Mouse (Mus musculus) MEL (cell line): ENCODE results near the gene Zfand2a. TPM values are rescaled to one million over a fixed set of nuclear protein-coding genes. Genes with fewer than 3 reads are reported as not detected.

ENCODE experiments used
- DNase-seq: peaks from one replicate; pipeline ENCODE4 v3.0.0; 2011; ENCODE audit warnings: low read depth, low spot score
- H3K27ac ChIP-seq: 2 replicates; pipeline ENCODE4 v1.5.1; 2012; ENCODE audit warnings: low read depth, mild to moderate bottlenecking, control low read depth, low read length, moderate library complexity; ENCODE audit not compliant: control insufficient read depth
- H3K27me3 ChIP-seq, 2 experiments: fragments of 150-350 bp in 1 of 2; sonication (generic) in 1 of 2; 2 replicates each; pipeline ENCODE4 v1.6.1; 2012; ENCODE audit warnings: low read length in 2 of 2, mild to moderate bottlenecking in 2 of 2, improper control_type of control experiment in 1 of 2, moderate library complexity in 1 of 2; ENCODE audit not compliant: insufficient read depth in 2 of 2, control insufficient read depth in 1 of 2
- H3K36me3 ChIP-seq, 2 experiments: 2 replicates each; pipeline ENCODE4 v1.6.1; 2012 to 2014; ENCODE audit warnings: low read length in 2 of 2, improper control_type of control experiment in 1 of 2, inconsistent platforms in 1 of 2, mild to moderate bottlenecking in 1 of 2; ENCODE audit not compliant: insufficient read depth in 2 of 2, control insufficient read depth in 1 of 2
- H3K4me1 ChIP-seq, 2 experiments: fragments of 150-350 bp in 1 of 2; sonication (generic) in 1 of 2; 2 replicates each; pipeline ENCODE4 v1.6.1; 2012; ENCODE audit warnings: low read length in 2 of 2, improper control_type of control experiment in 1 of 2, mild to moderate bottlenecking in 1 of 2; ENCODE audit not compliant: insufficient read depth in 2 of 2, control insufficient read depth in 1 of 2
- H3K4me3 ChIP-seq, 2 experiments: fragments of 150-350 bp in 1 of 2; sonication (generic) in 1 of 2; 2 replicates each; pipeline ENCODE4 v1.5.1; 2012; ENCODE audit warnings: low read depth in 2 of 2, low read length in 2 of 2, mild to moderate bottlenecking in 2 of 2, moderate library complexity in 2 of 2, control low read depth in 1 of 2, improper control_type of control experiment in 1 of 2; ENCODE audit not compliant: control insufficient read depth in 1 of 2, insufficient read depth in 1 of 2
- H3K79me2 ChIP-seq: 2 replicates; pipeline ENCODE4 v1.6.1; 2012; ENCODE audit warnings: mild to moderate bottlenecking, low read length, moderate library complexity; ENCODE audit not compliant: control insufficient read depth, poor library complexity, insufficient read depth
- H3K9ac ChIP-seq: 2 replicates; pipeline ENCODE4 v1.6.1; 2012; ENCODE audit warnings: low read depth, mild to moderate bottlenecking, control low read depth, low read length, moderate library complexity; ENCODE audit not compliant: control insufficient read depth, poor library complexity, severe bottlenecking
- H3K9me3 ChIP-seq: fragments of 150-350 bp; sonication (generic); replicated peaks from 2 replicates; pipeline ENCODE4 v1.6.1; 2012; ENCODE audit warnings: mild to moderate bottlenecking, low read length, improper control_type of control experiment, moderate library complexity; ENCODE audit not compliant: insufficient read depth
- BHLHE40 ChIP-seq: IDR thresholded peaks from 2 replicates; pipeline ENCODE4 v1.6.1; 2012; ENCODE audit warnings: low read depth, mild to moderate bottlenecking, inconsistent platforms, low read length, improper control_type of control experiment, borderline replicate concordance
- CHD2 ChIP-seq: IDR thresholded peaks from 2 replicates; pipeline ENCODE4 v1.6.1; 2011; ENCODE audit warnings: low read length, improper control_type of control experiment
- CTCF ChIP-seq, 3 experiments: IDR thresholded peaks in 2 of 3; conservative IDR thresholded peaks in 1 of 3; 2 replicates each; pipeline ENCODE4 v1.5.1; 2011 to 2012; ENCODE audit warnings: low read length in 3 of 3, low read depth in 2 of 3, mild to moderate bottlenecking in 2 of 3, improper control_type of control experiment in 1 of 3, inconsistent platforms in 1 of 3, mixed read lengths in 1 of 3, moderate library complexity in 1 of 3; ENCODE audit not compliant: control insufficient read depth in 1 of 3, insufficient read depth in 1 of 3, poor library complexity in 1 of 3, severe bottlenecking in 1 of 3
- E2F4 ChIP-seq: IDR thresholded peaks from 2 replicates; pipeline ENCODE4 v1.6.1; 2011; ENCODE audit warnings: low read depth, low read length, improper control_type of control experiment, borderline replicate concordance
- EP300 ChIP-seq, 2 experiments: IDR thresholded peaks; 2 replicates each; pipeline ENCODE4 v1.6.1; 2011; ENCODE audit warnings: improper control_type of control experiment in 2 of 2, low read length in 2 of 2, low read depth in 1 of 2, mild to moderate bottlenecking in 1 of 2
- ETS1 ChIP-seq: IDR thresholded peaks from 2 replicates; pipeline ENCODE4 v1.6.1; 2012; ENCODE audit warnings: low read depth, mild to moderate bottlenecking, inconsistent platforms, low read length, improper control_type of control experiment, moderate library complexity
- GABPA ChIP-seq: IDR thresholded peaks from 2 replicates; pipeline ENCODE4 v1.6.1; 2012; ENCODE audit warnings: low read depth, mild to moderate bottlenecking, inconsistent platforms, low read length, improper control_type of control experiment, moderate library complexity
- MAFK ChIP-seq: IDR thresholded peaks from 2 replicates; pipeline ENCODE4 v1.6.1; 2011; ENCODE audit warnings: low read depth, mild to moderate bottlenecking, low read length, improper control_type of control experiment, borderline replicate concordance
- MXI1 ChIP-seq: IDR thresholded peaks from 2 replicates; pipeline ENCODE4 v1.6.1; 2011; ENCODE audit warnings: mild to moderate bottlenecking, low read depth, low read length, improper control_type of control experiment
- NELFE ChIP-seq: IDR thresholded peaks from 2 replicates; pipeline ENCODE4 v1.6.1; 2011; ENCODE audit warnings: low read depth, low read length, improper control_type of control experiment
- NRF1 ChIP-seq: IDR thresholded peaks from 2 replicates; pipeline ENCODE4 v1.6.1; 2014; ENCODE audit warnings: low read depth, mild to moderate bottlenecking, inconsistent platforms, low read length, improper control_type of control experiment, moderate library complexity; ENCODE audit not compliant: poor library complexity, insufficient read depth, severe bottlenecking
- POLR2A ChIP-seq, 2 experiments: IDR thresholded peaks; 2 replicates each; pipeline ENCODE4 v1.6.1; 2011 to 2012; ENCODE audit warnings: low read length in 2 of 2, mild to moderate bottlenecking in 2 of 2, control low read depth in 1 of 2, improper control_type of control experiment in 1 of 2, low read depth in 1 of 2, moderate library complexity in 1 of 2; ENCODE audit not compliant: control insufficient read depth in 1 of 2, insufficient read depth in 1 of 2, poor library complexity in 1 of 2
- POLR2AphosphoS2 ChIP-seq: IDR thresholded peaks from 2 replicates; pipeline ENCODE4 v1.6.1; 2011; ENCODE audit warnings: low read length, improper control_type of control experiment
- SMC3 ChIP-seq: IDR thresholded peaks from 2 replicates; pipeline ENCODE4 v1.6.1; 2011; ENCODE audit warnings: low read depth, low read length, improper control_type of control experiment
- TAL1 ChIP-seq: IDR thresholded peaks from 2 replicates; pipeline ENCODE4 v1.6.1; 2012; ENCODE audit warnings: mild to moderate bottlenecking, inconsistent platforms, low read length, moderate library complexity, mixed read lengths
- TBP ChIP-seq: IDR thresholded peaks from 2 replicates; pipeline ENCODE4 v1.8.0; 2011; ENCODE audit warnings: low read depth, low read length, improper control_type of control experiment
- TCF12 ChIP-seq: IDR thresholded peaks from 2 replicates; pipeline ENCODE4 v1.6.1; 2014; ENCODE audit warnings: low read depth, mild to moderate bottlenecking, inconsistent platforms, low read length, improper control_type of control experiment, moderate library complexity
- UBTF ChIP-seq: IDR thresholded peaks from 2 replicates; pipeline ENCODE4 v1.6.1; 2012; ENCODE audit warnings: low read depth, mild to moderate bottlenecking, inconsistent platforms, low read length, improper control_type of control experiment, moderate library complexity, borderline replicate concordance; ENCODE audit not compliant: insufficient read depth
- USF1 ChIP-seq: IDR thresholded peaks from 2 replicates; pipeline ENCODE4 v1.6.1; 2014; ENCODE audit warnings: low read depth, mild to moderate bottlenecking, inconsistent platforms, low read length, improper control_type of control experiment, moderate library complexity
- USF2 ChIP-seq, 2 experiments: IDR thresholded peaks; 2 replicates each; pipeline ENCODE4 v1.6.1; 2011 to 2012; ENCODE audit warnings: improper control_type of control experiment in 2 of 2, low read length in 2 of 2, borderline replicate concordance in 1 of 2, inconsistent platforms in 1 of 2, low read depth in 1 of 2, mild to moderate bottlenecking in 1 of 2; ENCODE audit not compliant: insufficient read depth in 1 of 2
- ZMIZ1 ChIP-seq: IDR thresholded peaks from 2 replicates; pipeline ENCODE4 v1.6.1; 2012; ENCODE audit warnings: low read depth, mild to moderate bottlenecking, inconsistent platforms, low read length, improper control_type of control experiment, moderate library complexity
- ZNF384 ChIP-seq: IDR thresholded peaks from 2 replicates; pipeline ENCODE4 v1.6.1; 2012; ENCODE audit warnings: low read depth, mild to moderate bottlenecking, inconsistent platforms, low read length, improper control_type of control experiment
- polyA plus RNA-seq, 2 experiments: library from polyadenylated mRNA; stranded (reverse) in 1 of 2; unstranded in 1 of 2; fragments of >175 nt in 1 of 2; fragments of >200 nt in 1 of 2; gene quantifications; 2 replicates each; pipeline versions ENCODE4 v1.2.1 to v1.2.4; 2012; ENCODE audit warnings: low replicate concordance in 2 of 2, low read depth in 1 of 2; ENCODE audit not compliant: insufficient read length in 2 of 2, insufficient read depth in 1 of 2, missing spikeins in 1 of 2
- total RNA-seq: library from RNA; depleted of rRNA; stranded (reverse); fragments of 300-350 nt; gene quantifications from 2 replicates; pipeline ENCODE4 v1.2.3, GENCODE M21; 2012

Gene Zfand2a
- total and polyA plus RNA-seq, 3 experiments = 13.8 to 15.3 TPM; not detected in 1

DNA sequence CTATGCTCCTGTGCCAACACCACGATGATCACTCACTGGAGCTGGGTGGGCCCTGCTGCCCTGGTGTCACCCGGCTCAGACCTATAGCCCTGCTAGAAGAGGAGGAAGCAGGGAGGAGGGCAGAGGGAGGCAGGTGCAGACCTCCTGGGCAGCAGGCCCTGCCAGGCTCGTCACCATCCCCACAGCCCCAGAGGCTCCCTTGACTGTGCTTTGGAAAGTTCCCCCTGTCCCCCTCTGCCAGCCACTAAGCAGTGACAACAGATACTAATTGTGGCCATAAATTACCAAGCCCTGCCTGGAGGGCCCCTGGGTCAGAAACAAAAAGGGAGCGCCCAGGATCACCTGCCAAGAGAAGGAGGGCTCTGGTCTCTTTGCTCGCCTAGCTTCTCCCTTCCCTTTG, 9.3 kb upstream of the Zfand2a start:
- no peaks in the 10 kb centered on the region for H3K79me2 ChIP-seq
- H3K36me3 ChIP-seq = no peaks in the 10 kb centered on the region
- no peak overlapping the region for H3K9ac ChIP-seq
- no peaks in the 10 kb centered on the region for H3K4me1 ChIP-seq
- no peak for DNase-seq
- TF ChIP-seq MXI1 (no peak), USF2 (IDR thresholded peaks at IDR 0.05; ENCODE audit: borderline replicate concordance in 1 of 2, insufficient read depth in 1 of 2, low read depth in 1 of 2, low read length in 2 of 2) (no peak), SMC3 (no peak), TCF12 (no peak), NRF1 (no peak), EP300 (IDR thresholded peaks at IDR 0.05; ENCODE audit: low read depth in 1 of 2, low read length in 2 of 2) (no peak), UBTF (no peak), POLR2AphosphoS2 (no peak)
- no peak overlapping the region for H3K27ac ChIP-seq
- H3K4me3 ChIP-seq = no peak overlapping the region
- H3K9me3 ChIP-seq = no peaks in the 10 kb centered on the region
- H3K27me3 ChIP-seq = peaks cover 2 to 8% of the 10 kb centered on the region in 2 experiments; a peak in 3 of 4 replicates

DNA sequence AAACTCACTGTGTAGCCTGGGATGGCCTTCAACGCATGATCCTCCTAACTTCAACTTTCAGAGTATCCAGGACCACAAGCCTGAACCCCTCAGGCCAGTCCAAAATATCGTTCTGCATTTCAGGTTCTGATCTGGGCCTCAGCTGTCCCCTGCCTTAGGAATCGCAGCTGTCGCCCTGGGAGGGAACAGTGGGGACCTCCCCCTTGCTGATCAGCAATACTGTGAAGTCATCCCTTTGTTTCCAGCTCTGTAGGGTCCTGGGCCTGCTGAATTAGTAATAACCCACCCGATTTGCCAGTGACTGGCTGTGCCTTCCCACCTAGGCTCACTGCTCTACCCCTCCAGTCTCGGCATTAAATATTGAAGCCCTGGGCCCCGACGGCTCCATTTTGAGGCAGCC, 7.0 kb upstream of the Zfand2a start:
- TF ChIP-seq NELFE (no peak), POLR2A (IDR thresholded peaks at IDR 0.05; ENCODE audit: control insufficient read depth in 1 of 2, insufficient read depth in 1 of 2, low read depth in 1 of 2, low read length in 2 of 2, poor library complexity in 1 of 2) (no peak), ZMIZ1 (no peak), TBP (no peak), MXI1 (no peak), MAFK (no peak), ZNF384 (no peak), E2F4 (no peak), USF1 (no peak), CHD2 (no peak), CTCF (IDR thresholded peaks at IDR 0.05 in 2 of 3, conservative IDR thresholded peaks at IDR 0.05 in 1 of 3; ENCODE audit: control insufficient read depth in 1 of 3, insufficient read depth in 1 of 3, low read depth in 2 of 3, low read length in 3 of 3, poor library complexity in 1 of 3, severe bottlenecking in 1 of 3) (no peak), ETS1 (no peak), GABPA (no peak), TAL1 (no peak), BHLHE40 (no peak)
- H3K27me3 ChIP-seq = peaks cover 2 to 6% of the 10 kb centered on the region in 2 experiments; a peak in 2 of 4 replicates
- DNase-seq = no peak

More for the DNA sequence above, 7.0 kb upstream of the Zfand2a start:
- no peak overlapping the region for H3K4me3 ChIP-seq
- no peaks in the 10 kb centered on the region for H3K9me3 ChIP-seq
- H3K9ac ChIP-seq = no peak overlapping the region
- no peaks in the 10 kb centered on the region for H3K79me2 ChIP-seq
- no peaks in the 10 kb centered on the region for H3K4me1 ChIP-seq
- no peaks in the 10 kb centered on the region for H3K36me3 ChIP-seq
- no peak overlapping the region for H3K27ac ChIP-seq
